Mouse (Mus musculus) natural killer cell, adult 2 months (primary cell): Measurements from ENCODE around the gene 2010111I01Rik.

Experiments used
- DNase-seq, 2 experiments: peaks; one replicate each; pipeline ENCODE4 v3.0.0; 2022; ENCODE audit warnings: low spot score in 2 of 2

2010111I01Rik gene

DNA sequence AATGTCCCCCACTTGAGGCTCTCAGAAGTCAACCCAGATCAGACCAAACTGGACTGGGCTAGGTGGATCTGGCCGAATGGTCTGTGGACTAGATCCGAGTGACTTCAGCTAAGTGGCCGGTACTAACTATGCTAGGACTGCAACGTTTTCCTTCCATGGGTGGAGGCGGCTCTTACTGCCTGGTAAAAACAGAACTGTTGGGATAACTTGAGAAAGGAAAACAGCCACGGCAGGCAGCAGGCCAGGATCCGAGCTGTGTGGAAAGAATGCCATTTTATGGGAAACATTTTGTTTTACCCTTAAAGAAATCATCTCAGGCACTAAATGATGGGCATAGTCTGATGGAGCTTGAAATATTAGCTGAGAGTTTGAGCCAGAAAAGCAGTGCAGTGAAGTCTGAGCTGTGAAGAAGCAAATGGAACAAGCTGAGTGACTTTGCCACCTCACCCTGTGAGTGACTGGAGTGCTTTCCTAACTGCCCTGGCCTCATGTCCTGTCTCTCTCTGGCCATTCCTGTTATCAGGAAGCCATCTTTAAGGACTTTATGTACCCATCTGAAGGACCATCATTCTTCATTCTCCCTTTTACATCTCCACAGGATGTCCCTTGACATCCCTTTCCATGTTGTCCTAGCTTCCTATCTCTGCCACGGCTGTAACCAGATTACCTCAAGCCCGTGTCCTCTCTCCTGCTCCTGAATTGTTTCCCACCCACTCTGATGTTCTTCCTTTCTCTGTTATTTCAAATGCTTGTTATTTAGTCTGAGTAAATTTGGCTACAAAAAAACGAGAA is 277.9 kb downstream of the 2010111I01Rik start:
- DNase-seq: no peak

DNA sequence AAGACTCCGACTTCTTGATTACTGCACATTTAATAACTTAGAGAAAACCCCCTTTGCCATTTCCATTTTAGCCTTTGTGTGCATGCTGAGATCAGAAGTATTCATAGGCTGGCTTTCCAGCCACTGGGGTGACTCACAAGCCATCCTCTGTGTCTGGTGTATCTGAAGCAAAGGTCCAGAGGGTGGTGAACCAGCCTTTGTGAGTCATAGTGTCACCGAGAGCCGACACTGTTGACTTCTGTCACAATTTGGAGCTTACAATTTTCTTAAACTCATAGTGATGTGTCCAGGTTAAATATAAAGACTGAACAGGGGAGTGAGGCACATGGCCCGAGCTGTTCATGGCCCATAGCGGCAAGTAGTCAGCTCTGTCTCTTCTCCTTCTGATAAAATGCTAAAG is 278.9 kb downstream of the 2010111I01Rik start:
- DNase-seq: peak in 1 of 2 experiments; percentile 42

DNA sequence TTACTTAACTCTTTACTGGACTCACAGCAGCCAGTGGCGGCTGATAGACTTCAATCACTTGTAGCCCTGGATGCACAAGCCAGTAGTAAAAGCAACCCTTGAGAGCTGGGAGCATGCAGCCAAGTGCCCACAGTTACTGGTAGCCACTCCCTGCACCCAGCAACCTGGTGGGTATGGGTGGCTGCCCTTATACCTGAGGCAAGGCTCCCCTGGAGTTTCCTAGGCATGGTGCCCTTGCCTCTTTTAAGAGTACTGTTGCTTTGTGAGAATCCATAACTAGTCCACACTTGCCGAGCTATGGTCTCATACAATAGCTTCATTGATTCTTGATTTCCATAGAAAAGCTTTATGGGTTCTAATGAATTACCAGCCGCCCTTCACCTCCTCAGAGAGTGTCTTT is 279.7 kb downstream of the 2010111I01Rik start:
- DNase-seq: no peak

DNA sequence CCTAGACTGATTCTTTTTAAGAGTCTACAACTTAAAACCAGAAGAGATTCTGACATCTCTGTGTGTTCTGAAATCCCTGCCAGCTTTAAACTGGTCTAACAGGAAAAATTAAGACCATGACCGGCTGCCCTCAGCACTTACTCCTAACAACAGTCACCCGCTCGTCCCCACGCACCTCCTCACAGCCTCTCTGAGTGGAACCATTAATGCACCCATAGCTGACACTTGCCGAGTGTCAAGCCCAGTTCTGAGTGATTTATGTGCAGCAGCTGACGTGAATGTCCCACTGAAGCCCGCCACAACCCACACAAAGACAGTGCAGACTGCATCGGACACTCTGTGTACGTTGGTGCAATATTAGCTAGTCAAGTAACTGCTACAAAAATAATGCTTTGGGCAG is 280.5 kb downstream of the 2010111I01Rik start:
- DNase-seq: no peak

DNA sequence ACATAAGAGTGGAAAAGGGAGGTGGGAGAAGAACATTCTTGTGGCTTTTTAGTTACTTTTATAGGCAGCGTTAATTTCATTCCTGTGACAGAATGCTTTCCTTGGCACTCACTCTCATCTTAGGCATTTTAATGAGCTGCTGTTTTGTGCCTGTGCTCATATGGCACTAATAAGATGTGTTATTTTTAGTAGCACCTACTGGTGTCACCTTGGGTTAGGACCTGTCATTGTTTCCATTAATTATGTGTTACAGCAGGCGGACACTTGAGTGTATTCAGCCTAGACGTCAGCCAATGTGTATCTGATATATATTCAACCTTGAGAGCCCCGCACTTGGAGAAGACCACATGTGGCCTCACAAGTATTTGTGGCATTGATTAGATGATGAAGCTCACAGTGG is 281.1 kb downstream of the 2010111I01Rik start:
- DNase-seq: no peak

DNA sequence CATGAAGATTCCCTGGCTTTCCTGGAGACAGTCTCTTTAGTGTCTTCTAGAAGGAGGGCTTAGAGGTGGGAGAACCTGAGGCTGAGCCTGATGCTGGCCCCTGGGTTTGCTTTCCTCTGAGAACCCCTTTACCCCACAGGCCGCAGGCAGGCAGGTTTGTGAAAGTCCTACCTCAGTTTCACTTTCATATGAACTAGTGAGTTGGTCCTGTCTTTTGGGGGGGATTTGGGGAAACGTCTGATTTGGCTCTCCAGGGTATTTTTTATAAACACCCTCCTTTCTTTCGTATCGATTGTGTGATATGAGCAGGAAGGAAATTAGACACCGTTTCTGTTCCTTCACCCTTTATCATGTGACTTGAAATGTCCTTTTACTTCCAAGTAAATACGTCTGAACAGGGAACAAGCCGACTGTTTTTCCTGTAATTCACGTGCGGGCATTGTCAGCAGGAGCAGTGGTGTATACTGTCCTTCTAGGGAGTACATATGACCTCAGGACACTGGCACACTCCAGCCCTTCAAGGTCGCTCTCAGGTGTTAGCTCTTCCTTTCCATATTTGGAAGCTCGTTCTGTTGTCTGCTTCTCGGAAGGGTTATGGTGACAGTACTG is 281.7 kb downstream of the 2010111I01Rik start:
- no peak for DNase-seq

DNA sequence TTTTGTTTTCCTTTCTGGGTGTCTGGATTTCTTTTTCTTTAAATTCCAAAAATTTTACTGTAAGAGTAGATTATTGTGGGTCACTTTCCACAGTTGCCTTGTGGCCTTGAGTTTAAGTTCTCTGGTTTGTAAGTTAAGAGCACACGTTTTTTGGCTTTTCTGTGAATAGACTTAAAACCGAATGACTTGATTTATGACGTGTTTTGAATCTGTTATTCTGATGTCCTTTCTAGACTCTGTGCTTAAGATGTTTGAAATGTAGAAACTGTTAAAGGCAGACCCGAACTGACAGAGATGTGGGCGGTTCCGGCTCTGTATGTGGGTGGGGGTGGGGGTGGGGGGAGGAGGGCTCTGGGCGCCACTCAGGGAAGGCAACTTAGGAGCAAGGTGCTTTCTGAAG is 282.3 kb downstream of the 2010111I01Rik start:
- no peak for DNase-seq

DNA sequence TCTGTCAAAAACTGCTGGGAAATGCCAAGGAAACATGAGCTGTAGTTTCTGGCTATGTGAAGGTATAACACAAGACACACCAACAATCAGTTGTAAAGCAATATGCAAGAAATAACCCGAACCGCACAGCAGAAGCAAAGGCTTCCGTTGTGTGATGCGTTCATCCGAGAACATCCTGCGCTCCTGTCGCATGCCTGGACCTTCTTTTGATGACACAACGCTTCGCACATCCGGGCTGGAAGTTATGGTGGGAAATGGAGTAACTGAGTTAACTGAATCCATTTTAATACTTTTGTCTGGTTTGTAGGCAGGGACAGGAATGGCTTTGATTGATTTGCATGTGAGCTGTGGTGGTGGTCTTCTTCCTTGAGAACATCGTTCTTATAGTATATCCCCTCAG is 282.9 kb downstream of the 2010111I01Rik start:
- DNase-seq: no peak

DNA sequence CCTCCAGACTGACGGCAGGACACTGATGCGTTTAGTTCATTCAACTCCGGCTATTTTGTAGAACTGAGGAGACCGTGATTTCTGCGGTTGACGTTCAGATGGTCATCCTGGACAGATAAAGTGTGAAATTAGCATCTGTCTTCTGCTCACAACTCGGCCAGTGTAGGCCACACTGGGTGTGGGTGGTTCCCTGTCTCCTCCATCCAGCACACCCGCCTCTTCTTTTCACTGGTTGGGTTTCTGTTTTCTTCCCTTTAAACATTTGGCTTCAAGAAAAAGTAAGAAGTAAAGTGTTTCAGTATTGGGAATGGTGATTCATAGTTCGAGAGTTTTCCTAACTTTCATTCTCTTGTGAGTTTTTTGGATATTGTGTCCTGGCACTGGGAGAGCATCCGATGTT is 283.6 kb downstream of the 2010111I01Rik start:
- DNase-seq: no peak

DNA sequence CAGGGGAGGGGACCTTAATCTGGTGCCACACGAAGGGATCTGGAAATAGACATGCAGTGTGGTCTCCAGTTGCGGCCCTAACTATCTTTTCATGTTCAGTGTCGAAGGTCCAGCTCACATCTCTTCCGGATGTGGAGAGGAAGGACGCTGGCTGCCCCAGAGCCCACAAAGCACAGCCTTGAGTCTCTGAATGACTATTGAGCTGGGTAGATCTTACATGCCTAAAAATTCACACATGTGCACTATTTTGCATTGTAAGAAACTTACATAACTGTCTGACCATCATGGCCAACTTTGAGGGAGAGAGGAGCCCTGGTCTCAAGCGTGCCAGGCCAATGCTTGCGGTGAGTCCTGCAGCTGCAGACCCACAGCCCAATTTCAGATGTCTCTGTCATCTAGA is 284.5 kb downstream of the 2010111I01Rik start:
- DNase-seq: peak in 1 of 2 experiments; percentile 31

DNA sequence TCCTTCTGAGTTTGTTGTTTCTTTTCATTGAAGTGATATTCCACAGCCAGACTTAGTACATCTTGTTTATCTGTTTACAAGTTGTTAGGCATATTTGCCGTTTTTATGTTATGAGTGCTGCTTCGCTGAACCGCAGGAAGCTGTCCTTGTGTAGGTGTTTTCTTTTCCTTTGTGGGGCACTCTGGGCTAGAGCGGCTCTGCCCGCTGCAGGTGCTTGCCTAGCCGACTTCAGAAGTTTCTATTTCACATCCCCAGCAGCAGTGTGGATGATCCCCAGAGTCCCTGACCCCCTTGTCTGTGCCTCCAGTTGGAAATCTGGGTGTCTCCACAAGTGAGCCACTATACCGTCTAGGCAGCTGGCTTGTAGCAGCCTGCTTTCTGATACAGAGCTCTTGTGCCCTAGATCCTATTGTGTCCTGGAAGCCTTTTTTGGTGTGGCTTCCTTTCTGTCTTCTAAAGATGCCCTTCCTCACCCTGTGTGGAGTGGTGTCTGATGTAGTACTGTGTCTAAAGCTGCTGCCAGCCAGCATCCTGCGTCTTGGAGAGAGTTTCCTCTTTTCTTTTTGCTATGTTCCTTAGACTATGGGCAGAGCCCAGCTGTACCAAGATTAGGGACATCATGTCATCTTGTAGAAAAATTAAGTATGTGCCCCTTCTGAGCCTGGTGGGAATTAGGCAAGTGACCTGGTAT is 285.2 kb downstream of the 2010111I01Rik start:
- no peak for DNase-seq

DNA sequence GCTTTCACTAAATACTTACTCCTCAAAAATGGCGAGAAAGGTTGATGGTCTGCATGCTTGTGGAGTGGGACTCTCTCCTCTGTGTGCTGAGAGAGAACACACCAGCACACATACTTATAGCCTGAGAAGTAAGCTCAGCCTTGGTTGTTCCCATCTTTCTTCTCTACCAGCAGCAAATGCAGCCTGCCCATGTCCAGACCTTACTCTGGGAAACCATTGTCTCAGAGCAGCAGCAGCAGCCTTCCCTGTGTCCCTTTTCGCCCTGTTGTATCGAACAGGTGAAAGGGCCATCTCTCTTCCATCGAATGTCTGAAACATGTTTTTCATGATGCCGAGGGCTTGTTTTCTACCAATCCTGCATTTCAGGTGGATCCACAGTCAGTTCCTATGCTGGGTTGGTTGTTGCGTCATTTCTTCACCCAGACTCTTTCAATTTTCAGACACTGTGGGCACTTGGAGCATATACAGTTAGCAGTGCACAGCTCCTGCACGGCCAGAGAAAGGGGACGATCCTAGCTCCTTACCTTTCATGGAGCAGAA is 285.8 kb downstream of the 2010111I01Rik start:
- DNase-seq: no peak

DNA sequence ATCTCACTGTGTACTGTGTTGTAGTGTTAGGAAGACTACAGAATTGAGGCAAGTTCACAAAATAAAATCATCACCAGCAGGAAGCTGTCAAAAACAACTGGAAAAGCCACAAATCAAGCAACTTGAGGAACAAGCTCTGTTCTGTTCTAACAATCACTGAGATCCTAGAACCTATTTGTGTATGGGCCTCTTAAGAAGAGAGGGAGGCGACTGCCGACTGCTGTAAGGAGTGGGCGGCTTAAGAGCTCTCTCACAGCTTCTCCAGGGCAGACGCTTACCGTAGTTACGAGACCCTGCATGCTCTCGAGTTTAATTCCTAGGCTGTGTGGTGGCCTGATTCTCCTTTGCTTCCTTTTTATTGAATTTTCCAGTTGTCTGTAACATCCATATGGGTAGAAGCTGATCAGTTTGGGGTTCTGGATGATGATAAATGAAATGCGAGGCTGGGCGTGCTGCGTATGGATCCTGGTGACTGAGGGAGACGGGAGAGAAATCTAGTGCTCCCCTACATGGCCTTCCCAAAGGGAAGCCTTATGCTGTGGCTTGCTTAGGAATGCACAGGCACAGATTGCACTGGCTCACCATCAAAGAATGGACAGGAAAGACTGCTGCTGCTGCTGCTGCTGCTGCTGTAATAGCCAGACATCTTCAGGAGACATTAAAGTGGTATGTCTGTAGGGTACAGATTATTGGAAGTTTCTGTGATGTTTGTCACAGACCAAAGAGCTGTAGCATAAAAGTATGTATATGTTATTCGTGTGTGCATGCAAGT is 286.6 kb downstream of the 2010111I01Rik start:
- no peak for DNase-seq

DNA sequence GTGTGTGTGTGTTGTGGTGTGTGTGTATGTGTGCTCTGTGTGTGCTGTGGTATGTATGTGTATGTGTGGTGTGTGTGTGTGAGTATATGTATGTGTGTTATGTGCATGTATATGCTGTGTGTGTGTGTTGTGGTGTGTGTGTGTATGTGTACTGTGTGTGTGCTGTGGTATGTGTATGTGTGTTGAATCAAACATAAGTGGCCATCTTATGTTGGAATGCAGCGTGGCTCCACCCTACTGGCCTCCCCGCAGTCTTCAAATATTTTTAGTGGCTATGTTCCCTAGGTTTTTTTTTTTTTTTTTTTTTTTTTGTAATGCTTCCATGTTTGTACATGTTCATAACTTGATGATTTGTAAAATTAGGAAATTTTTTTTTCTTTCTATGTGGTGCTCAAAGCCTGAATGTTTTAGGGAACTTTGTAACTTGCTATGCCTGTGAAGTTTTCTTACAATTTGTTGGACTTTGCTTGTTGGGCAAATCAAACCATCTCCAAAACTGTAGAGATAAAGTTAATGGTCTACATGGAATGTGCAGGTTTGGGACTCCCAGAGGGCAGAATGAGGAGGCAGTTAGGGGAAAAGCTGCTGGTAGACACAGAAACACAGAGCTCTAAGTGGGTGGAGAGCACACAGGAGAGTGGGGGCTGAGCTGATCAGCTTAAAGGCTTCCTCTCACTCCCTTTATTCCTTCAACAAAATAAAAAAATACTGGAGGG is 287.8 kb downstream of the 2010111I01Rik start:
- no peak for DNase-seq

DNA sequence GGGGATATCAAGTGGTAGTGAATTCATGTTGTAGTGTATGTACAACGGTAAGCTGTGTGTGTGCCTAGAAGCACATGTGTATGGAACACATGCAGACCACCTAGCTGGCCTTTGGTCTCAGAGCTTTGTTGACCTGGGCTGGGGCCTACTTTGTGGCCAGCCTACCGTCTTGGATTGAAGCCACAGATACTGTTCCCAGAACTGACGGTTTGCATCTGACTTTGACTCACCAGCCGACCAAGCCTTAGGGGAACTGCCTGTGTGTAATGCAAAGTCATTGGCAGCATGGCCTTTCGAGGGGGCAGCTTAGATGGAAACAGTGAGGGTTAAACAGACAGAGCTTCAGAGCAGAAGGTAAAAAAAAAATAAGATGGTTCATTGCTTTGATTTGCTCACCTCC is 288.5 kb downstream of the 2010111I01Rik start:
- DNase-seq: no peak

DNA sequence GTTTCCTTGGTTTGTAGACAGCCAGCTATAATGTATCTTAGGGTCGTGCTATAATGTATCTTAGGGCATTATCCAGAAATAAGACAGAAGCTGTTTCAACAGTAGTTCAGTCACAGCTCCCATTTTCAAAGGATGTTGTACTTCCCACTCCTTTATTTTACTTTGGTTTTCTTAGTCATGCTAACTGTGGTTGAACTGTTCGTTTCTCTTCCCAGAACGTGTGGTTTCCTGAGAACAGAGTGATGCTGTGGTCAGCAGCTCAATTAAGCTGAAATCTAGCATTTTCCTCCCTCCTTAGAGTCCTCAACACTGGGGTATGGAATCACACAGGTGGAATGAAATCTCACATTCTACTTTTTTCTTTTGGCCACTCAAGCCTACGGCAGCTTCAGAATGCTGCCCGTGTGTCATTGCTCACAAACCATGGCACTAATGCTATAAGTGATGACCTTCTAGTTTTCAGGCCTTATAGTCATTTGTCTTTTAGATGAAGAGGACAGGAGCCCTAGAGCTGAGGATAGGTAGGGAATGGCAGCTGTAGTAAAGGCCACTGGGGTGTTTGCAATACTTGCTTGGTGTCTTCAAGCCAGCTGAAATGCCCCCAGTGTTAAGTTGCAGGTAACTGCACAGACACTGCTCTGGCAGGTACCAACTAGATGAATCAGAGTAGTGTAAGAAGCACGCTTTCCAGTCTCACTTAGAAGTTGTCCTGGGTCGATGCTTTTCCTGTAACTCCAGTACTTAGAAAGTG is 289.4 kb downstream of the 2010111I01Rik start:
- DNase-seq: no peak

DNA sequence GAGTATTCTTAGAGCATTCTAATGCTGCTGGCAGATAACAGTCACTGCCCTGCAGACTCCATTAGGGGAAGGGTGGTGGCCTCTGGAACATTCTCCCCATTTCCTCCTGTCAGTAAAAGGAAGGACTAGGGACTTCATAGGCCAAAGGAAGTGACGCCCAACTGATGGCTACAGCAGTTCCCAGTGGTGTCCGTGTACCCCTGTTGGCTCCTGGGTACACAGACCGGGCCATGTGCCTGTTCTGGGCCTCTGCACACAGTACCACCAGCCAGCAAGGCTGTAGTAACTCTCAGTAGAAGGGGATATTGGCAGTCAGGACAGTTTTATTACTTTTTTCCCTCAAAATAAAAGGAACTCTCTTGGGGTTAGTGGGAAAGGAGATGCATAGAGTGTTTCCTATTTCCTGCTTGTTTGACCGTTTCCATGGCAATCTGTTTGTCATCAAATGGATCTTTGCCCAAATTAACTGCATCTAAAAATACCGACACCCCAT is 290.9 kb downstream of the 2010111I01Rik start:
- no peak for DNase-seq

DNA sequence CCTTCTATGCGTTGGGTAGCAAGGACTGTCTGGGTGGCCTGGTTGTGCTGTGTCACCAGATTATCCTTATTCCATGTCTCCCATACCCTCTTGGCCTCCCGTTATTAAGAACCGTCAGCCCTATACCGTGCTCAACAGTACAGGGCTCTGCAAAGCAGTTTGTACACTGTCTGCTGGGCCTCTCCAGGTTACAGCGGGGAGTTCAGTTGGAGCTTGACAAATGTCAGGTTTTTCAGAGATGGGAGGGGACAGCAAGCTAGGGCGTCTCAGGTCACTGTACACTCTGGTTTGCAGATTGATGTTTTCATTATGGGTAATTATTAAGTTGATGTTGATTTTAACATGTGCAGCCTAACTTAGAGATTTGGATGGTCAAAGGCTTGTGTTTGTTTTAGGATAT is 291.5 kb downstream of the 2010111I01Rik start:
- no peak for DNase-seq

DNA sequence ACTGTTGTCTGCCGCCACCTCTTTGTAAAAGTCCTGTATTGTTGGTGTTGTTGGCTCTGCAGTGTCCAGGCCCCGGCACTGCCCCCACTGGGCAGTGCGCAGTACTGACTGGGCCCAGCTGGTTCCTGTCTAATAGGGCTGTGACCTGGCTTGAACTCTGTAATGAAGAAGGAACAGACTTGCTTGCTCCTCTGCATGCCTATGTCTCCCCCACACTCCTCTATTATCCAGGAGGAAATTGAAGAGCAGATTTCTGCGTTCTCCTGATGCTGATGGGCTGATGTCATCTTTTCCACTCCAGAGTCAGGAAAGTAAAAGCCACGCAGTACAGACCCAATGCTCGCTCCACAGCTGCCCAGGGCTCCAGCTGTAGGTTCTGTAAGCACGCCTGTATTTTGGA is 292.1 kb downstream of the 2010111I01Rik start:
- no peak for DNase-seq

DNA sequence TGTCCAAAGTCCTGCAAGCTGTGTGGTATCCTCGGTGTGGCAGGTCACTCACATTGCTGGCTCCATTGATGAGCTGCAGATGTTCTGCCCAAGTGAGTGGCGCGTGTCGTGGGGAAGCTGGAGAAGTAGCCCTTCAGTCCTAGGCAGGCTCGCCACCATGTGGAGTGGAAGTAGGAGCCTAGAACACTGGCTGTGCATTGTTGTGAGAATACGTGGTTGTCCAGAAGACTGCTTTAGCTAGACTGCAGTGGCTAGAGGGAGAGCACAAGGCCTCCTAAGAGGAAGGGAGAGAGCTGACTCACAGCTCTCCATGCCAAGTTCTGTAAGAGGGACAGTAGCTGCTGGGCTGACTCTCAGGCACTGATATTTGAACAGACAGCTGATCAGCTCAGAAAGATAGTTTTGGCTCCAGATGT is 293.5 kb downstream of the 2010111I01Rik start:
- DNase-seq: no peak
